Mouse (Mus musculus) spleen, adult 18-20 months (tissue): ENCODE results near the gene Trappc10.
A peak's percentile ranks its signal among the peaks of the same experiment; 100 is the strongest.
"Not testable (repeated sequence)": the region's sequence is repeated elsewhere in the genome, so short reads cannot be mapped to it uniquely, and the experiment has no call there.

ENCODE experiments used
- DNase-seq, 2 experiments: peaks; one replicate each; pipeline ENCODE4 v3.0.0; 2022; ENCODE audit warnings: mixed read lengths in 2 of 2

The Trappc10 gene

DNA sequence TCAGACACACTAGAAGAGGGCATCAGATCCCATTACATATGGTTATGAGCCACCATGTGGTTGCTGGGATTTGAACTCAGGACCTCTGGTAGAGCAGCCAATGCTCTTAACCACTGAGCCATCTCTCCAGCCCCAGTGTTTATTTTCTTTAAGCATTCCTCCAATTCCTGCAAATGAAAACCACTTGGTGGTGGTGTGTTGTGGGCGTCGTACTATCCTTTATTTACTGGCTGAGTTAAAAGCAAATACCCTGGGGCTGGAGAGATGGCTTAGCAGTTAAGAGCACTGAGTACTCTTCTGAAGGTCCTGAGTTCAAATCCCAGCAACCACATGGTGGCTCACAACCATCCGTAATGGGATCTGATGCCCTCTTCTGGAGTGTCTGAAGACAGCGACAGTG, 58.4 kb downstream of the Trappc10 start:
- DNase-seq, result not testable (repeated sequence)

DNA sequence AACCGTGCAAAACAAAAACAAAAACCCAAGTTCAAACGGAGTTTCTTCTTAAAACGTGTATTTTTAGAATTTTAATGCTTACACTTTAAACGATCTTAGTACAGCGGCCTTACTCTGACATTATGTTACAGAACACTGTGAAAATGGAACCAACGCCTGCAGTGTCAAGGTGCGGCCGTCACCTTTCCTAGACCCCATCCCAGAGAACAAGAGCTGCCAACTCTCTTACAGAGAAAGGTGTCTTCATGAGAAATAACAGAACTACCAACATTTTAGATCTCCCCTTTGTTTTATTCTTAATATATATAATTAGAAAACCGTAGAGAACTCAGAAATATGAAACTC, 59.1 kb downstream of the Trappc10 start:
- no peak for DNase-seq

DNA sequence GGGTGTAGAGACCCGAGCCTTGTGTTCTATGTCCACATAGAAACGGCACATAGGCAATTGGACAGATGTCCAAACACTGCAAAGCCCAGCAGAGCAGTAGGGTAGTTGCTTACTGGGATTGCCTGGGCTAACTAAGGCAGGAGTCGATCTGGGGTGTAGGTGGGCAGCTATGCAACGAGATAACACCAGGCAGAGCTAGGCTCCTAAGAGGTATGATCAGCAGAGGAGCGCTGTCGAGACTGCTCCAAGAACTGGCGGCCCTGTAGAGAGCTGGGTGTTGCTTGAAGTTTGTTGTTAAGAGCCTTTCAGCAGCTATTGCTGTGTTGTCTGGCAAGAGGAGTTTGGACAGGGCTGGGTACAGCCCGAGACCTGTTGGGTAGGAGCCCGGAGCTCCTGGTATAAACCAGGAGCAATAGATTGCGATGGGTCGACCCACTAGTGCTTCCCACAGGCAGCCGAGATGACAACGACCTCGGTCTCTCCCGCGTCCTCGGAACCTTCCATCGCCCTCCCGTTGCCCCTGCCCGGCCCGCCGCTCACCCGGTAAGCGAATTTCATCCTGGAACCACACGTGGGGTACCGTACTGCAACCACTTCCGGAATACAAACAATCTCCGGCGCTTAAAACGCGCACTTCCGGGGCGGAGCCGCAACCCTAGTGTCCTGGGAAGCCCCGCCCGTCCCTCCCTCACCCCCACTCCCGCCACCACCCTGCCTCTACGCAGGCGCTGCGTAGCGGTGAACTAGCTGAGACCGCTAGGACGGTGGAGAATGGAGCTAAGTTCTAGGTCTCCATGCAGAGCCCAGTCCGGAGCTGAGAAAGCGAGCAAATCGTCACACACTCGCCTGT, 59.7 kb downstream of the Trappc10 start, which contains the start of gene Pwp2:
TSS of gene Pwp2 (minus strand) at position 619 of the 850 bp plus-strand sequence.
- peak; percentile 79 to 87 for DNase-seq

DNA sequence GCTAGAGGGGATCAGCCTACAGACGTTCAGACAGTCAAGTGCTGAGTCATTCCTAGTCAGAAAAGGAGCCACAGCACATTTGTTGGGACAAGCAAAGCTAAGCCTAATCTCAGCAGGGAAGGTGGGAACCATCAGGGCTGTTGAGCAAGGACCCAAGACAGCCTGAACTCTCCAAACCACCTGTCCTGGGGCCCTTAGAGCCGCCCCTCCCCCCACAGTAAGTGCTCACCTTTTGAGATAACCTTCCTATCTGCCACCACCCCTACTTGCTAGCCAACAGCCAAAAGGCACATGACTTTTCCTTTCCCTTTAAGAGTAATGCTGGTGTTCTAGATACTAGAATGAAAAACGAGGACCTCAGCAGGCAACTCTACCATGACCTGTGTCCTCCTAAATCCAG, 60.9 kb downstream of the Trappc10 start:
- DNase-seq, result no peak

DNA sequence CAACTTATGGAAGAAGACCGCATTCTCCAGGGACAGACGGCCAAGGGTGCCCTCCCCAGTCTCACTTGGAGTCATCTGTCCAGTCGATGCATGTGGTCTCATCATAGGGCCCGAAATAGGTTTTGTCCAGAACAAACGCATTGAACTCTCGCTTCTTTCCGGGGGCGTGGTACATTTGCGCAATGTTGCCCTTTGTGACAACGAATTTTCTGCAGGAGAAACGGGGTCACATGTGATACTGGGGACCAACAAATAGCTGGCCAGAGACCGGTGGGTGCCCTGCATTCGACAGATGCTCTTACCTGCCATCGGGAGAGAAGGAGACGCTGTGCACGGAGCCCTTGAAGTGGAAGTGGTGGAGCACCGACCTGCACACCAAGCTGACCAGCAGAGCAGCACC, 62.1 kb downstream of the Trappc10 start:
- DNase-seq, result no peak

DNA sequence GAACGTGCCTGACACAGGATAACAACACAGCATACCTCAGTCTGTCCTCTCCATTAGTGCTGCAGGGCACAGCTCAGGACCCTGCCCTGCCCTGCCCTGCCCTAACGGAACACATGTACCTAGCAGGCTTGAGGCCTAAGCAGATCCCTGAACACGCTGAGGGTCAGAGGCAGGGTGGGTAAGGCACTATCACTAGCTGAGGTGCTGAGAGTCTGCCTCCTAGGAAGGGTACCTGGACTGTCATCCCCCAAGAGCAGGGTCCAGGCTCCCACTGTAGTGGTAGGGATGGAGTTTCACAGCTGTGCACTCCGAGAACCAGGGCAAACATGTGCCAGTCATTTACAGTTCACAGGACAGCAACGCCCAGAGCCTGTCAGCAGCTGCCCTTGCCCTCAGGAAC, 70.0 kb downstream of the Trappc10 start:
- no peak for DNase-seq

DNA sequence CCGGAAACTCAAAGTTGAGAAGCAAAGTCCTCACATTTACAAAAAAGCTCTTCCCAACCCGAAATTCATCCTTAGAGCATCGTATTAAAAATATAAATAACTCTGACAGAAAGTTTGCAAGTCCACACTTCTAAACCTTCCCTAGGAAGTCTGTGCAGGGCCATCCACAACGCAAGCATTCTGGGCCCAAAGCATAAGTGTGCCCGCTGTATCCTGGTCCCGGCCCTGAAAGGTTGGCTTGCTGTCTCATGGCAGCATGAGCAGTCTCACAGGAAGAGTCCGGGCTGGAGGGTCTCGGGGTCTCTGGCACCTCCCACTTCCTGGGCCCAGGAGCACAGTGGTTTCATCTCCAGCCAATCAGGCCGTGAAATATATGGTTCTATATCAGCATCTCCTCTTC, 72.9 kb downstream of the Trappc10 start:
- no peak for DNase-seq

DNA sequence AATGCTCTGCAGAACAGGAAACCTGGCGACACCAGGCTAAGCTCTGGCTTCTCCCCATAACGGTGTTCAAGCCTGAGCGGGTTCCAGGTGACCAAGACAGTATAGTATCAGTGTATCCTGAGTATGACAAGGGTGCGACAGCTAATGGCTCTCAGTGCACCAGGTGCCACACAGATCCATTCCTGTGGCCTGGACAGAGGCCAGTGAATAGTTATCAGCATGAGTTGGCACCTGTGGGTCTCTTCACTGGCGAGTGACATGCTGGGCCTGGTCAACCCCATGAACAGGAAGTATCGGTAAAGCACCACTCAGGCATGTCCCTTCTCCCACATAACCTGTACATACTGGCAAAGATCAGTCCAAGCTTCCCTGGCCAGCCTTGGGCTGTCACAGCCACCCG, 73.4 kb downstream of the Trappc10 start:
- DNase-seq, result no peak

DNA sequence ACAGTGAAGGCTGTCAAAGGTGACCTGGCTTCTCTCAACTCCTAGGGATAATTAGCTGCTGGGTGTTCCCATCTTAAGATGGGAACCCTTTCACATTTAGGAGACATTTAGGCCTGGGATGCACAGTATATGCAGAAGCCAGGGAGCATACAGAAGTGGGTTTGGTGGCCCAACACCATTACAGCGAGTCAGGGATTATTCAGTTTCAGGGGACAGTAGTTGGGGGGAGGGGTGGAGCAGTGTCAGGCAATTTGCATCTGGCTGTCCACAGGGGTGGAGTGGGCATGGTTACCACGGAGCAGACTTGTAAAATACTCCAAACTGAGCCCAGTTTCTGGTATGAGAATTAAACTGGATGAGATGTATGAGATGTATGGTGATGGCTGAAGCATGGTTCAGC, 74.0 kb downstream of the Trappc10 start:
- no peak for DNase-seq

DNA sequence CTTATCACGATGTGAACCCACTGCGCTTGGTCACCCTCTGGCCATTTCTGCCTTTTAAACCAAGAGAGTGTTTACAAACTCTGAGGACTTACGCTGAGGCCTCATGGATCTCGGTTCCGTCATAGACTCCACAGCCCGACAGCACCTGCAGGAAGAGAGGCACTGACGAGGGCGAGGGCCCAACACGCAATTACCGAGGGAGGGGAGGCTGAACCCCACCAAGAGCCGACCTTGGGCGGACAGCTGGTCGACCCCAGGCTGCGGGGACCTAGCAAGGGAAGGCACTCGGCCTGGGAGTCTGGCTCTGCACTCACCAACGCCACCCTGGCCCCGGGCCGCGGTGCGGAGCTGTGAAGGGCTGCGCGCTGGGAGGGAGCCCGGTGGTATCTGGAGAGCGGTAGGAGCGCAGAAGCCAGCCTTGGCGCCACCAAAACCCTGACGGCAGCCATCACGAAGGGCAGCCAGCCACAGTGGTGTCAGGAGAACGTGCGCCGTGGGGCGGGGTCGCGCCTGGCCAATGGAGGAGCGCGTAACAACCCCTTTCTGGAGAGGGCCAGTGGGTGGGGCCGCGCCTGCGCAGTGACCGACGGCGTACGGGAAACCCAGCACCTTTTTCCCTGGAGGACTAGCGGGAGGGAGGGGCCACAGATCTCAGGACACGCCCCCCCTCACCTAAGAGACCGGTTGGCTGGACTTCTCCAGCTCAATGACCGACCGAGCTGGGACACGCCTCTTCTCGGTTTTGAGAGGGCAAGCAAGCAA, 75.0 kb downstream of the Trappc10 start, which contains the start of gene D10Jhu81e:
TSS of gene D10Jhu81e (minus strand) at position 502 of the 762 bp plus-strand sequence.
- peak; percentile 100 for DNase-seq

DNA sequence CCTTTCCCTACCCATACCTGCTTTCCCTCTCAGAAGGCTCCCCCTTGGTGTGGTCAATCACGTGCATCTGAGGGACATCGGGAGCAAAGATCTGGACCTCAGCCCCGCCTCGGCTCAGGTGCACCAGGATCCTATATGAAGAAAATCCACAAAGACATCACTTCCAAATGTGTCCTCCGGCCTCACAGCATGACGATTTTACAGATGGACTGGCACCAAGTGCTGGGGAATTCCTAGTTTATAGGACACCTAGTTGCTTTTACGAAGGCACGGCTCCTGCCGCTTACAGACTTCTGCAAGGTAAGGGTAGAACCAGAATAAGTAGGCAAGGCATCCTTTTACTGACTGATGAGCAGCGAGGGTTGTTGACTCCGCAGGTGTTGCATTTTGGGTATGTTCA, 75.6 kb downstream of the Trappc10 start:
- no peak for DNase-seq

DNA sequence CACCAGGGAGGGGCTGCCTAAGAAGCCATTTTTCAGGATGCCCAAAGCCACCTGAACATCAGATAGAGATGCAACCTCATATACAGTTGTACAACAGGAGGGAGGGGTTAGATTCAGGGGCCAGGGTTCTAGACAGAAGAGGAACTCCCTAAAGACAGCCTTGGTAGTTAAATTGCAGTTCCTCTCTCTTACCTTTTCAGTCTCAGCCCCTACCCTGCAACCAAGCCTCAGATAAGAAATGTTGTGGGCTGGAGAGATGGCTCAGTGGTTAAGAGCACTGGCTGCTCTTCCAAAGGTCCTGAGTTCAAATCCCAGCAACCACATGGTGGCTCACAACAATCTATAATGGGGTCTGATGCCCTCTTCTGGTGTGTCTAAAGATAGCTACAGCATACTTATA, 76.7 kb downstream of the Trappc10 start:
- DNase-seq, result no peak

DNA sequence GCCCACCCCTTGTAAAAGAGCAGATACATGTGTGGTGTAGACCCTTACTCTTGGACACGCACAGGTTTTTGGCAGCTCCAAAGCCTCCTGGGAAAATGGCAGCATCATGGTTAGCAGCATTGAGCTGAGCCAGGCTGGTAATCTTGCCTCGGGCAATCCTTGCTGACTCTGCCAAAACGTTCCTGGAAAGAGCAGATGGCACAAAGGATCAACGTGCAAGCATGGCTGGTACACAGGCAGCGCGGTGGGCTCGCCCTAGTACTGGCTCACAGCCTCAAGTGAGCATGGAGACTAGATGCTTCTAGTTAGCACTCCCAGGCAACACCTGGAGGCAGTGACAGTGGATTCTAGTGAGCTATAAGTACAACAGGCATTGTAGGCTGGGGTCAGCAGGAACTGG, 77.1 kb downstream of the Trappc10 start:
- no peak for DNase-seq

DNA sequence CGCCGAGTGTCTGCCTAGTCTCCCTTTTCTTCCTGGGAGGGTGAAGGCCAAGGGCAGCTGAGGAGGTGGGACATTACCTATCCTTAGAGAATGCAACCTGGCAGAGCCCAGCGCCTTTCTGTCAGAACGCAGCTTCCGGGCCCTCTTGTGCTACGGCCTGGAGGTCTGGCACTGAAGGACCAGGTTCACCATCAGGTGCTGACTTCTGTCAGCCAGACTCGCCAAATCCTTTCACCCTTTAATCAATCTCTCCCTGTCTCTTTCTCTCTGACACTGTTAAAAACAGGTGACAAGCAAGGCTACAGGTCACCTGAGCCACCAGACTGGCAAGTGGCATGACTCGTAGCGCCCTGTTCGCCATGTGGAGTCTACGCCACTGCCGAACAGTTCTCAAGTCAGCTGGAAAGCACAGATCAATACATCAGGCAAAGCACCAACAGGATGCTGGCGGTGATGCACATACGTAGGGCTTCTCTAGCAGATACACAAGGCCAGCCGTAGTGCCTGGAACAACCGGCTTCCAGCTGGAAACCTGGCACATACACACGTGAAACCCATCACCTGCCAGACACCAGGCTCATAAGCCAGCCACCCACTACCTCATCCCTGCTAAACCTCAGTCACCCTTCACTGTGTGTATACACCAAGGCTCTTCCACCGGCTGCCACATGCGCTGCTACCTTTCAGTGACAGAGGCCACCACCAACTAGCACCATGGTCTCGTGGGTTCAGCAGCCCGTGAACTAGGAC, 79.0 kb downstream of the Trappc10 start:
- no peak for DNase-seq

DNA sequence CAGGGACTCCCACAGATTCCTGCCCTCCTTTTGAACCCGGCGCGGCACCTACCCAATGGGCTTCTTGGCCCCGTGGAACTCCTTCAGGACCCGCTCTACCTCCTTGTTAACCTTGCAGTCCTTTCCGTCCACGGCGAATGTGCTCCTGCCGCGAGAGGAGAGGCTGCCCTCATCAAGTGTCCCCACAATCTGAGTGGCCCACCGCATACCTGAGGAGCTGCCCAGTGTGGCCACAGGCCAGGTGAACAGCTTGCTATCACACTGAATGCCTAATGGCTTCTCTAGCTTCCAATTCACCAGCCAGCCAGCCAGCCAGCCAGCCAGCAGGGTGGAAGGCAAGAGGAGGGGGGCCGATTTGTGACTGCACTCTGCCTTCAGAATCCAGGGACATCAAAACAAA, 79.7 kb downstream of the Trappc10 start:
- DNase-seq, result no peak

DNA sequence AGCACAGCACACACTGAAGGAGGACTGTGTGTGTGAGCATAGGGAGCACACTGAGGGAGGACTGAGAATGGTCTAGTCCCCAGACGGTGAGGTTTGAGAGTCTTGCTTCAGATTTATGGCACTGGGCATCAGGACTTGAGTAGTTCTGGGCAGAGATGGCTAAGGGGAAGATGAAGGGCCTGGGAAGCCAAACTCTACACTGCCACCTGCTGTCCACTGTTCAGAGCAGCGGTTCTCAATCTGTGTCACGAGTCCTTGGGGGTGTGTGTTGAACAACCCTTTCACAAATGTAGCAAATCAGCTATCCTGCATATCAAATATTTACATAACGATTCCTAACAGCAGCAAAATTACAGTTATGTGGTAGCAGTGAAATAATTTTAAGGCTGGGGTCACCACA, 80.5 kb downstream of the Trappc10 start:
- peak; percentile 46 to 76 for DNase-seq

DNA sequence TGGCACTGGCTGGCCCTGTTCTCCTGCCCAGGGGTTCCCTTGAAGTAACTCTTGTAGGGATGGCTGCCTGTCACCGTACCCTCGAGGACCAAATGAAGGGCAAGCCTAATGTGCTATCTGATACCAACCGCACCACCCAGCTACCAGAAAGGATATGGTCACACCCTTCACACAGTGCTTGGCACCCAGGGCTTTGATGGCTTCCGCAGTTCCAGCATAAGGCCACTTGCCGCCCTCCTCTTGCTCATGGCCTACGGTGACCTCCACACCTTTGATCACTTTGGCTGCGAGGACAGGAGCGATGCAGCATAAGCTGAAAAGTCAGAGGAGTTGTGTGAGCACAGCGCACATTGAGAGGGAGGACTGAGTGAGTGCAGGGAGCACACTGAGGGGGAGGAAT, 81.2 kb downstream of the Trappc10 start:
- no peak for DNase-seq

DNA sequence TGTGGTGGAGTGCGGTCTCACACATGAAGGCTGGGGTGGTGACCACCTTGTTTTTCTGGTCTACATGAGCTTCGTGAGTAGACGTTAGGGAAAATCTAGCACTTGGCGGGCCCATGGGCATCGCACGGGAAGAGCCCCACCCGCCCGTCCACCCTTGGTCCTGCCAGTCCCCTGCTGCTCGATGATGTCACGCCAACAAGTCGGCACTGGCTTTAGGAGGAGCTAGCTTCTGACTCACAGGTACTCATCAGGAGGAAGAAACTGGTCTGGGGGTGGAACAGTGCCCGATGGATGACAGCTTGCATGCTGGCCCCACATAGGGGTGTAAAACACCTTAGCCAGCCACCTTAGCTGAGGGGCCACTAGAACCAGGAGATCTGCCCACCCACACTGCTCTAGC, 81.8 kb downstream of the Trappc10 start:
- DNase-seq, result no peak

DNA sequence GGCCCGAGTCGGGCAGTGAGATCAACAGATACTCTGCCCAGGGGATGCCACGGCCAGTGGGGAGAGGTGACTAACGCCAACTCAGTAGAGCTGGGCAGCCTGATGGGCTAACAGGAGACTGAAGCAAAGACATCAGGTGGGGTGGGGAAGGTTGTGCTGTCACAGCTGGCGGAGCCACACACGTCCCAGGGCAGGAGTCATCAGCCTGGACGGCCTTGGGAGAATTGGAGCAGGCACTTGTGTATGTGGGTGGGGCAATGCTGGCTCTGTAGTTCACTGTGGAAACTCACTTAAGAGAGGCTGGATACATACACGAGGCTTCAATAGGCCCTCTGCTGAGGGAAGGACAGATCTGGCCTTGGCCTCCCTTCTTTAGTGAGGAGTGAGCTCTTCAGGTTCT, 83.3 kb downstream of the Trappc10 start:
- DNase-seq, result no peak

DNA sequence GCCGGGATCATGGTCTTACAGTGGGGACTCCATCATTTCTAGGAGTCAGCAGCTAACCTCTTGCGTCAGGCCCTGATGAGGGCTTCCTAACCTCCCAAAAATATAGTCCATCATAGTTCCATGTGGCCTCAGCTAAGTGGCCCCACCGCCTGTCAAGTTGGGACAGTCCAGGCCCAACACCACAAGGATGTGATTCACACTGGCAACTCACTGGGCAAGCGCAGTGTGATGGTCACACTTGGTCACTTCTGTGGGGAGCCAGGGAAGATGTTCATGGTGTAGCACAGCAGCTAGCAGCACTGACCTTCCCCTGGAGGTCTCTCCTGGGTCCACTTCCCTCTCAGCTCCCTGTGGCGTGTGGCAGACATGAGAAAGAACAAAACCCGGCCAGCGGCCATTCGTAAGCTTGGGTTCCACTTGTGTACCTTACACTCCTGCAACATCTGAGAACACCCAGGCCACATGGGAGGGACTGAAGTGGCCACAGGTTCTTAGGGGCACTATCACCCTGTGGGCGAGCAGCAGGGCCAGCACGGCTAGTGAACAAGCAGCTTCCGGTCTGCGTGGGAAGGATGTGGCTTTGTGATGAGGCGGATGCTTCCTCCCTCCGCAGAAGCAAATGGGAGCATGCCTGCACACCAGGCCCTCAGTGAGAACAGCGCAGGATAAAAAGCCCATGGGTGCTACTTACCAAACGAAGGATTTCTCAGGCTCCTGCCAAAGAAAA, 83.9 kb downstream of the Trappc10 start:
- peak; percentile 62 to 66 for DNase-seq

DNA sequence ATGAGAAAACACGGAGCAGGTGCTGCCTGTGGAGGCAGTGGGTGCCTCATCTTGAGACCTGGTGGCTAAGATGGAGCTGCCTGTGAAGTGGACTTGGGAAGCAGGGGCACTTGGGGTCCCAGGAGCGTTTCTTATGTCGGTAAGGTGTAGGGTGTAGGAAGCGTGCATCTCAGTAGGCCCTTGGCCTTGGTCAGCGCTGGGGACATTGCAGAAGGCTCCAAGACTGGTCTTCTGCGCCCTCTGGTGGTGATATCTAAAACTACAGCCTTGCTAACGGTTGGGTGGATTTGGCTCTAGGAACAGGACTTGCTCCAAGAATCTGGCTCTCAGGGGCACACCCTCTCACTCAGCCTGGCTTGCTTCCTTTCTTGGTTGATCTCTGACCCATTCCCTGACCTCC, 84.5 kb downstream of the Trappc10 start:
- DNase-seq, result peak; percentile 69 to 83

DNA sequence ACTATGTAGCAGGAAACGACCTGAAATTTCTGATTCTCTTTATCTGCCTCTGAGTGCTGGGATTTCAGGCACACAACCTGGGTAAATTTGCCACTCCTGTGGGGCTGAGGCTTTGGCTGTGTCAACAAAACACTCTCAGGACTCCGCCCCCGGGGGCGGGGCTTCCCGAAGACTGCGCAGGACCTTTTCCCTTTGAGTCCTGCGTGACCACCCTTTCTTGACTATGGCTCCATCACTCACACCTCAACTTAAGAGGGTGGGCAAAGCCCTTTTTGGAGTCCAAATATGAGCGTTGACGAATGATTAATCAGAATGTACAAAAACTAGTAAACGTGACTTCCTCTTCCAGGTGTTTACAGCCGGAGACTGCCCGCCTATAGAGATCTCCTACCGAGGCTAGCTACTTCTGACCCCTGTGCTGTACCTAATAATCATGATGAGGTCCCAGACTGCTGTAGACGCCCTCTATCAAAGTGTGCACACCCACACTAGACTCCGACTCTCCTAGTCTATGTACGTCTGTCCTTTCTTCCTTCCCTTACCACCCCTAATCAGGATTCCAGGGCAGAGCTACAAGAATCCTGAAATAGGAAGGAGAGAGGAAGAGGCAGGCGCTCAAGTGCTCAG, 85.1 kb downstream of the Trappc10 start:
- peak; percentile 72 to 84 for DNase-seq
